Mouse (Mus musculus): ENCODE results near the gene Gm6169. TPM values are rescaled to one million over a fixed set of nuclear protein-coding genes. Genes with fewer than 3 reads are reported as not detected.
"Not testable (repeated sequence)": the region's sequence is repeated elsewhere in the genome, so short reads cannot be mapped to it uniquely, and the experiment has no call there.

Gm6169 gene
- polyA plus RNA-seq, 1 experiment from 2014 or later = 3.5 TPM

- Histone ChIP-seq H3K4me1 (replicated peaks; ENCODE audit: control insufficient read depth, insufficient read depth, low read length) (no peaks in the 10 kb centered on the region), H3K4me2 (replicated peaks; ENCODE audit: low read depth) (no peak overlapping the region), H3K27ac (ENCODE audit: low read depth, low read length) (no peak overlapping the region), H3K36me3 (ENCODE audit: control insufficient read depth, insufficient read depth) (no peaks in the 10 kb centered on the region), H3K9me3 (ENCODE audit: control insufficient read depth) (no peaks in the 10 kb centered on the region), H3K9ac (ENCODE audit: low read depth, low read length) (no peak overlapping the region), H3K27me3 (replicated peaks; ENCODE audit: control insufficient read depth, insufficient read depth, low read length) (no peaks in the 10 kb centered on the region), H3K4me3 (ENCODE audit: low read depth, low read length) (no peak overlapping the region)
- no peak for TF ChIP-seq CTCF (IDR thresholded peaks at IDR 0.05; ENCODE audit: low read depth)
- WGBS = 74% methylated on average over 3 of the region's 3 CpGs
- no peak for ATAC-seq
Observed at GRCm38 (mm10) chr13:97121341-97121740, 22.3 kb upstream of the Gm6169 start.

- H3K36me3 ChIP-seq (ENCODE audit: control insufficient read depth, insufficient read depth) = no peaks in the 10 kb centered on the region
- H3K9ac ChIP-seq (ENCODE audit: low read depth, low read length) = no peak overlapping the region
- WGBS = 86% methylated on average over 4 of the region's 4 CpGs
- no peak for TF ChIP-seq CTCF (IDR thresholded peaks at IDR 0.05; ENCODE audit: low read depth)
- no peak overlapping the region for H3K27ac ChIP-seq (ENCODE audit: low read depth, low read length)
- H3K27me3 ChIP-seq (replicated peaks; ENCODE audit: control insufficient read depth, insufficient read depth, low read length) = no peaks in the 10 kb centered on the region
- no peak overlapping the region for H3K4me3 ChIP-seq (ENCODE audit: low read depth, low read length)
- no peaks in the 10 kb centered on the region for H3K9me3 ChIP-seq (ENCODE audit: control insufficient read depth)
- H3K4me2 ChIP-seq (replicated peaks; ENCODE audit: low read depth) = no peak overlapping the region
- no peak for ATAC-seq
- H3K4me1 ChIP-seq (replicated peaks; ENCODE audit: control insufficient read depth, insufficient read depth, low read length) = no peaks in the 10 kb centered on the region
Observed at GRCm38 (mm10) chr13:97109046-97109445, 10.0 kb upstream of the Gm6169 start.

- not testable (repeated sequence) for ATAC-seq
Observed at GRCm38 (mm10) chr13:97107721-97108120, 8.7 kb upstream of the Gm6169 start.

DNA sequence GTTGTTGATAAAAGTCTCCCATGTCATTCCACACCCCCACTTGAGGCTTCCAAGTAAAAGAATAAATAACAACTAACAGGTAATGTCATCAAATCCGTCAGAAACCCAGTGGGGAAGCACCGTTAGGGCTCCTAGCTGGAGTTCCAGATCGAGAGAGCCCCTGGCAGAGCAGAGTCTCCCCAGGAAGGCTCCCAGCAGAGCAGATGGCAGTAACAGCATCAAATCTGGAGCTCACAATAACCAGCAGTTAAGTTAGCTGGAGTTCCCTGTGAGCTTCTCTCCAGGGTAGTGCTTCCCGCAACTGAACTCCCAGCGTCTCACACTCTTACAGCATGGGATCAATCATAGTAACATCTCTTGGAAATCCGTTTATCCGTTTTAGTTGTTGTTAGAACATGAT, 6.0 kb upstream of the Gm6169 start:
- H3K4me2 ChIP-seq (replicated peaks; ENCODE audit: low read depth) = no peak overlapping the region
- no peaks in the 10 kb centered on the region for H3K36me3 ChIP-seq (ENCODE audit: control insufficient read depth, insufficient read depth)
- 81% methylated on average over 7 of the region's 7 CpGs for WGBS
- no peaks in the 10 kb centered on the region for H3K9me3 ChIP-seq (ENCODE audit: control insufficient read depth)
- ATAC-seq = no peak
- H3K4me1 ChIP-seq (replicated peaks; ENCODE audit: control insufficient read depth, insufficient read depth, low read length) = no peaks in the 10 kb centered on the region
- H3K9ac ChIP-seq (ENCODE audit: low read depth, low read length) = no peak overlapping the region
- H3K27me3 ChIP-seq (replicated peaks; ENCODE audit: control insufficient read depth, insufficient read depth, low read length) = no peaks in the 10 kb centered on the region
- H3K27ac ChIP-seq (ENCODE audit: low read depth, low read length) = no peak overlapping the region
- no peak overlapping the region for H3K4me3 ChIP-seq (ENCODE audit: low read depth, low read length)
- no peak for TF ChIP-seq CTCF (IDR thresholded peaks at IDR 0.05; ENCODE audit: low read depth)

More at GRCm38 (mm10) chr13:97107721-97108120, 8.7 kb upstream of the Gm6169 start:
- H3K4me1 ChIP-seq (replicated peaks; ENCODE audit: control insufficient read depth, insufficient read depth, low read length); H3K27ac ChIP-seq (ENCODE audit: low read depth, low read length); H3K36me3 ChIP-seq (ENCODE audit: control insufficient read depth, insufficient read depth); H3K9ac ChIP-seq (ENCODE audit: low read depth, low read length); H3K9me3 ChIP-seq (ENCODE audit: control insufficient read depth); H3K4me3 ChIP-seq (ENCODE audit: low read depth, low read length); H3K27me3 ChIP-seq (replicated peaks; ENCODE audit: control insufficient read depth, insufficient read depth, low read length); H3K4me2 ChIP-seq (replicated peaks; ENCODE audit: low read depth): not testable (repeated sequence)
- 94% methylated on average over 4 of the region's 4 CpGs for WGBS

GRCm38 (mm10) chr13:97095726-97096125, 3.3 kb downstream of the Gm6169 start:
- no peak overlapping the region for H3K9ac ChIP-seq (ENCODE audit: low read depth, low read length)
- H3K9me3 ChIP-seq (ENCODE audit: control insufficient read depth) = no peaks in the 10 kb centered on the region
- no peaks in the 10 kb centered on the region for H3K4me1 ChIP-seq (replicated peaks; ENCODE audit: control insufficient read depth, insufficient read depth, low read length)
- TF ChIP-seq CTCF (IDR thresholded peaks at IDR 0.05; ENCODE audit: low read depth) = no peak
- no peaks in the 10 kb centered on the region for H3K36me3 ChIP-seq (ENCODE audit: control insufficient read depth, insufficient read depth)
- no peak for ATAC-seq
- no peak overlapping the region for H3K27ac ChIP-seq (ENCODE audit: low read depth, low read length)
- no peak overlapping the region for H3K4me3 ChIP-seq (ENCODE audit: low read depth, low read length)
- WGBS = 85% methylated on average over 4 of the region's 4 CpGs
- H3K4me2 ChIP-seq (replicated peaks; ENCODE audit: low read depth) = no peak overlapping the region
- H3K27me3 ChIP-seq (replicated peaks; ENCODE audit: control insufficient read depth, insufficient read depth, low read length) = no peaks in the 10 kb centered on the region

- no peak overlapping the region for H3K27ac ChIP-seq (ENCODE audit: low read depth, low read length)
- H3K4me3 ChIP-seq (ENCODE audit: low read depth, low read length) = no peak overlapping the region
- no peaks in the 10 kb centered on the region for H3K27me3 ChIP-seq (replicated peaks; ENCODE audit: control insufficient read depth, insufficient read depth, low read length)
- no peaks in the 10 kb centered on the region for H3K9me3 ChIP-seq (ENCODE audit: control insufficient read depth)
- no peak overlapping the region for H3K9ac ChIP-seq (ENCODE audit: low read depth, low read length)
- H3K4me1 ChIP-seq (replicated peaks; ENCODE audit: control insufficient read depth, insufficient read depth, low read length) = no peaks in the 10 kb centered on the region
- ATAC-seq = no peak
- TF ChIP-seq CTCF (IDR thresholded peaks at IDR 0.05; ENCODE audit: low read depth) = no peak
- H3K4me2 ChIP-seq (replicated peaks; ENCODE audit: low read depth) = no peak overlapping the region
- no peaks in the 10 kb centered on the region for H3K36me3 ChIP-seq (ENCODE audit: control insufficient read depth, insufficient read depth)
- 89% methylated on average over 3 of the region's 3 CpGs for WGBS
Observed at GRCm38 (mm10) chr13:97088183-97088582, 10.9 kb downstream of the Gm6169 start.

DNA sequence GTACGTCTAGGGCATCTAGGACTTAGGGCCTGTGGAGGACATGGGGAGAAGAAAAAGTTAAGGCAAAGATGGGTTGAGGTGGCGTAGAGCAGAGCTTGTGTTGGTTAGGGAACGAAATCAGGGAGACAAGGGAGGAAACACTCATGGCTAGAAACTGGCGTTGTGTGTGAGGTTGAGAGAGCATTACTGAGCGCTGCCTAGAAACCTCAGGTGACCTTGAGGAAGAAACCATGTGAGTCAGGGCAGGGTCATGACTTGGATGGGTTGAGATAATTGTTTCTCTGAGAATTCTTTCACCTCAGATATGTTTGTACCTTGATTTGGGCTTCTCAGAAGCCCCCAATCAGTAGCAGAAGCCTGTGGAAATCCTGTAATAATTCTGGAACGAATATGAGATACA, 11.6 kb downstream of the Gm6169 start:
- H3K4me1 ChIP-seq (replicated peaks; ENCODE audit: control insufficient read depth, insufficient read depth, low read length) = no peaks in the 10 kb centered on the region
- TF ChIP-seq CTCF (IDR thresholded peaks at IDR 0.05; ENCODE audit: low read depth) = no peak

More for the DNA sequence above, 11.6 kb downstream of the Gm6169 start:
- H3K27ac ChIP-seq (ENCODE audit: low read depth, low read length) = no peak overlapping the region
- no peak for ATAC-seq
- no peak overlapping the region for H3K4me2 ChIP-seq (replicated peaks; ENCODE audit: low read depth)
- H3K9me3 ChIP-seq (ENCODE audit: control insufficient read depth) = no peaks in the 10 kb centered on the region
- H3K9ac ChIP-seq (ENCODE audit: low read depth, low read length) = no peak overlapping the region
- H3K4me3 ChIP-seq (ENCODE audit: low read depth, low read length) = no peak overlapping the region
- no peaks in the 10 kb centered on the region for H3K27me3 ChIP-seq (replicated peaks; ENCODE audit: control insufficient read depth, insufficient read depth, low read length)
- no peaks in the 10 kb centered on the region for H3K36me3 ChIP-seq (ENCODE audit: control insufficient read depth, insufficient read depth)
- 95% methylated on average over 6 of the region's 6 CpGs for WGBS

Data from intestine, postnatal 0 days (tissue).